Mouse (Mus musculus): ENCODE measurements at regions not wholly inside any gene's neighbourhood (a gene's known extent, or its start where the extent isn't known, plus 50 kb on each side); places are given as distances from the start of the nearest gene placed in this dataset.

- no peak overlapping the region for H3K4me2 ChIP-seq
- no peaks in the 10 kb centered on the region for H3K36me3 ChIP-seq
Measured at GRCm38 (mm10) chr15:58718282-58718681, 170.8 kb upstream of the Gm49356 start.

GRCm38 (mm10) chr15:58719410-58719809 is 169.7 kb upstream of the Gm49356 start:
- Histone ChIP-seq H3K36me3 (no peaks in the 10 kb centered on the region), H3K27me3 (no peaks in the 10 kb centered on the region; the same call in 1 of the 2 replicates), H3K9ac (no peak overlapping the region), H3K4me3 (replicated peaks) (no peak overlapping the region), H3K9me3 (replicated peaks) (no peaks in the 10 kb centered on the region), H3K4me2 (no peak overlapping the region), H3K27ac (no peak overlapping the region), H3K4me1 (no peaks in the 10 kb centered on the region)
- ATAC-seq (replicated peaks; ENCODE audit: low FRiP score), result no peak
- 85% methylated on average over 6 of the region's 6 CpGs for WGBS

More at GRCm38 (mm10) chr15:58718282-58718681, 170.8 kb upstream of the Gm49356 start:
- 72% methylated on average over 7 of the region's 7 CpGs for WGBS
- no peak for ATAC-seq (replicated peaks; ENCODE audit: low FRiP score)
- H3K4me3 ChIP-seq (replicated peaks), result no peak overlapping the region
- H3K9me3 ChIP-seq (replicated peaks), result no peaks in the 10 kb centered on the region
- no peak overlapping the region for H3K9ac ChIP-seq
- H3K4me1 ChIP-seq, result no peaks in the 10 kb centered on the region
- no peak overlapping the region for H3K27ac ChIP-seq
- no peaks in the 10 kb centered on the region; the same call in 1 of the 2 replicates for H3K27me3 ChIP-seq

GRCm38 (mm10) chr15:58727041-58727440 is 162.1 kb upstream of the Gm49356 start:
- 68% methylated on average over 4 of the region's 4 CpGs for WGBS
- Histone ChIP-seq H3K9ac (no peak overlapping the region), H3K27ac (no peak overlapping the region), H3K27me3 (no peaks in the 10 kb centered on the region), H3K4me1 (peaks cover 23% of the 10 kb centered on the region), H3K4me3 (replicated peaks) (no peak overlapping the region), H3K4me2 (no peak overlapping the region), H3K9me3 (replicated peaks) (no peaks in the 10 kb centered on the region), H3K36me3 (no peaks in the 10 kb centered on the region)
- no peak for ATAC-seq (replicated peaks; ENCODE audit: low FRiP score)

GRCm38 (mm10) chr15:58728264-58728663 is 160.8 kb upstream of the Gm49356 start:
- Histone ChIP-seq H3K27me3 (peaks cover 5% of the 10 kb centered on the region; the same call in 1 of the 2 replicates), H3K9ac (no peak overlapping the region), H3K36me3 (no peaks in the 10 kb centered on the region), H3K9me3 (replicated peaks) (no peaks in the 10 kb centered on the region), H3K4me1 (peaks cover 28% of the 10 kb centered on the region), H3K4me2 (no peak overlapping the region), H3K27ac (no peak overlapping the region), H3K4me3 (replicated peaks) (no peak overlapping the region)
- ATAC-seq (replicated peaks; ENCODE audit: low FRiP score), result no peak
- 89% methylated on average over 2 of the region's 2 CpGs for WGBS

- no peak overlapping the region for H3K9ac ChIP-seq
- no peak overlapping the region for H3K27ac ChIP-seq
- no peaks in the 10 kb centered on the region for H3K9me3 ChIP-seq (replicated peaks)
- peak overlapping the region; percentile 48 for H3K4me2 ChIP-seq
- WGBS, result 62% methylated on average over 4 of the region's 4 CpGs
- H3K27me3 ChIP-seq, result peaks cover 8% of the 10 kb centered on the region; the same call in 1 of the 2 replicates
- no peak overlapping the region for H3K4me3 ChIP-seq (replicated peaks)
- H3K36me3 ChIP-seq, result no peaks in the 10 kb centered on the region
- peaks cover 33% of the 10 kb centered on the region for H3K4me1 ChIP-seq
- ATAC-seq (replicated peaks; ENCODE audit: low FRiP score), result peak; percentile 22; the same call in 1 of the 2 replicates
Measured at GRCm38 (mm10) chr15:58730861-58731260, 158.2 kb upstream of the Gm49356 start.

GRCm38 (mm10) chr15:58731346-58731745 is 157.8 kb upstream of the Gm49356 start:
- H3K4me1 ChIP-seq, result peaks cover 33% of the 10 kb centered on the region
- no peak overlapping the region for H3K9ac ChIP-seq
- H3K4me3 ChIP-seq (replicated peaks), result no peak overlapping the region
- peak overlapping the region; percentile 48 for H3K4me2 ChIP-seq
- H3K9me3 ChIP-seq (replicated peaks), result no peaks in the 10 kb centered on the region
- no peaks in the 10 kb centered on the region for H3K36me3 ChIP-seq
- peaks cover 8% of the 10 kb centered on the region; the same call in 1 of the 2 replicates for H3K27me3 ChIP-seq
- 27% methylated on average over 7 of the region's 7 CpGs for WGBS
- ATAC-seq (replicated peaks; ENCODE audit: low FRiP score), result peak; percentile 59
- 0 out of 2 replicates have a peak overlapping the region, but pooled peaks have one; percentile 19 for H3K27ac ChIP-seq

- Histone ChIP-seq H3K9ac (no peak overlapping the region), H3K4me2 (peak overlapping the region; percentile 48), H3K4me3 (replicated peaks) (0 out of 2 replicates have a peak overlapping the region, but pooled peaks have one; percentile 1), H3K27me3 (peaks cover 8% of the 10 kb centered on the region; the same call in 1 of the 2 replicates), H3K36me3 (no peaks in the 10 kb centered on the region), H3K9me3 (replicated peaks) (no peaks in the 10 kb centered on the region), H3K4me1 (peaks cover 33% of the 10 kb centered on the region), H3K27ac (0 out of 2 replicates have a peak overlapping the region, but pooled peaks have one; percentile 19)
- WGBS, result 23% methylated on average over 13 of the region's 13 CpGs
- ATAC-seq (replicated peaks; ENCODE audit: low FRiP score), result peak; percentile 61
Measured at GRCm38 (mm10) chr15:58731952-58732642, 157.0 kb upstream of the Gm49356 start.

Measured in kidney, embryonic 15.5 days (tissue).